Mouse (Mus musculus) liver, embryonic 12.5 days (tissue): ENCODE data around the gene Dnhd1. TPM values are rescaled to one million over a fixed set of nuclear protein-coding genes. Genes with fewer than 3 reads are reported as not detected.

Source experiments
- ATAC-seq: fragments of 200-750 bp; cut with Nextera tagmentation; 2 replicates; pipeline ENCODE4 v1.8.0; 2017; ENCODE audit warnings: moderate number of reproducible peaks, mild to moderate bottlenecking, moderate library complexity
- H3K27ac ChIP-seq: fragments of 300-500 bp; sonication (generic); 2 replicates; pipeline ENCODE4 v1.5.1; 2016; ENCODE audit warnings: mild to moderate bottlenecking
- H3K27me3 ChIP-seq: fragments of 300-500 bp; sonication (generic); replicated peaks from 2 replicates; pipeline ENCODE4 v1.6.1; 2016; ENCODE audit warnings: mild to moderate bottlenecking, moderate library complexity
- H3K36me3 ChIP-seq: fragments of 300-500 bp; sonication (generic); 2 replicates; pipeline ENCODE4 v1.6.1; 2016; ENCODE audit warnings: mild to moderate bottlenecking, moderate library complexity
- H3K4me1 ChIP-seq: fragments of 300-500 bp; sonication (generic); 2 replicates; pipeline ENCODE4 v1.6.1; 2016
- H3K4me2 ChIP-seq: fragments of 300-500 bp; sonication (generic); 2 replicates; pipeline ENCODE4 v1.6.1; 2016; ENCODE audit warnings: mild to moderate bottlenecking, moderate library complexity
- H3K4me3 ChIP-seq: fragments of 300-500 bp; sonication (generic); 2 replicates; pipeline ENCODE4 v1.5.1; 2016; ENCODE audit warnings: mild to moderate bottlenecking, moderate library complexity
- H3K9ac ChIP-seq: fragments of 300-500 bp; sonication (generic); 2 replicates; pipeline ENCODE4 v1.6.1; 2016; ENCODE audit warnings: mild to moderate bottlenecking, moderate library complexity
- H3K9me3 ChIP-seq: fragments of 300-500 bp; sonication (generic); replicated peaks from 2 replicates; pipeline ENCODE4 v1.6.1; 2016; ENCODE audit warnings: mild to moderate bottlenecking, moderate library complexity
- WGBS: fragments of 180-500 bp; shearing (Covaris S2); methylation state at CpG from one replicate; pipeline ENCODE4 v1.1.7; 2016; ENCODE audit not compliant: insufficient replicate concordance; 5-methylcytosine and 5-hydroxymethylcytosine counted together
- polyA plus RNA-seq: library from polyadenylated mRNA; unstranded; fragments of >200 nt; fragmentation: Nextera tagmentation; extraction: Ambion mirVana; gene quantifications from 2 replicates; pipeline ENCODE4 v1.2.1, GENCODE M21; 2016

Gene Dnhd1
- polyA plus RNA-seq, 1 experiment from 2014 or later = 0.24 TPM

- Histone ChIP-seq H3K36me3 (peaks cover 56% of the 10 kb centered on the region), H3K9me3 (no peaks in the 10 kb centered on the region), H3K27ac (peak overlapping the region; percentile 84), H3K9ac (peak overlapping the region; percentile 85), H3K4me3 (peak overlapping the region; percentile 88), H3K27me3 (no peaks in the 10 kb centered on the region), H3K4me2 (peak overlapping the region; percentile 96), H3K4me1 (peaks cover 37% of the 10 kb centered on the region)
- WGBS = 2% methylated on average over 18 of the region's 18 CpGs
- peak; percentile 8 for ATAC-seq
Observed at GRCm38 (mm10) chr7:105640894-105641255, 9.8 kb upstream of the Dnhd1 start.

- Histone ChIP-seq H3K27ac (peak overlapping the region; percentile 84; the same call in 1 of the 2 replicates), H3K9me3 (no peaks in the 10 kb centered on the region), H3K36me3 (peaks cover 47% of the 10 kb centered on the region), H3K4me2 (peak overlapping the region; percentile 96), H3K4me3 (peak overlapping the region; percentile 88), H3K4me1 (peaks cover 32% of the 10 kb centered on the region), H3K9ac (peak overlapping the region; percentile 85; the same call in 1 of the 2 replicates), H3K27me3 (no peaks in the 10 kb centered on the region)
- no peak for ATAC-seq
- 46% methylated on average over 3 of the region's 3 CpGs for WGBS
Observed at GRCm38 (mm10) chr7:105641936-105642335, 8.7 kb upstream of the Dnhd1 start.

DNA sequence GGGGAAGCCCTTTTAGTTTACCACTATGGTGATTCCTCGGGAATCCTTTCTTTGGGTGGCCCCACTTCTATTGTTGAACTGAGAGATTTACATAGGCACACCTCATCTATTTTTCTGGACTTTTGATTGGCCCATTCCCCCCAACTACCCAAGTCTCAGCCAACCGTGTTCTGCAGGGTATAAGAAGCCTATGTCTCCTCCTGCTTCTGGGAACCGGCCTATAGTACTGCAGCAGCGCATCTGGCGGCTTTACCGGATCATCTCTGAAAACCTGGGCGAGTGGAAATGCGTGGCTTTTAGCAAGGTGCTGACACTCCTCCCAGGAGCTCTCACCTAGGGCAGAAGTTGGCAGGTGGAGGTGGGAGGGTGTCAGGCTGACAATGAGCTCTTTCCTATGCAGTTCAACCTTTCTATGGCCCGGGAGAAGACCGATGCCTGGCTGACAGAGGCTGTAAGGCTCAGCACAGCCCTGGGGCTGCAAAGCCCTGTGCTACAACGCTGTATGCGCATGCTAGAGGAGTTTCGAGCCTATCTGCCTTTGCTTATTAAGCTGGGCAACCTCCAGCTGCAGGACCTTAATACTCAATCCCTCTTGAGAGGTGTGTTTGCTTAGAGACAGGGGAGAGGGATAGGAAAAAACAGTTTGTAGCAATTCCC is 35.0 kb downstream of the Dnhd1 start:
- Histone ChIP-seq H3K9me3 (no peaks in the 10 kb centered on the region), H3K27me3 (no peaks in the 10 kb centered on the region), H3K4me1 (no peaks in the 10 kb centered on the region), H3K4me3 (no peak overlapping the region), H3K27ac (no peak overlapping the region), H3K9ac (no peak overlapping the region), H3K4me2 (no peak overlapping the region), H3K36me3 (no peaks in the 10 kb centered on the region)
- ATAC-seq = no peak
- 28% methylated on average over 13 of the region's 13 CpGs for WGBS

GRCm38 (mm10) chr7:105690875-105691274 is 40.2 kb downstream of the Dnhd1 start:
- no peak for ATAC-seq
- no peaks in the 10 kb centered on the region for H3K9me3 ChIP-seq
- no peaks in the 10 kb centered on the region for H3K36me3 ChIP-seq
- 6% methylated on average over 1 of the region's 1 CpGs for WGBS
- H3K4me2 ChIP-seq = no peak overlapping the region
- no peak overlapping the region for H3K9ac ChIP-seq
- H3K4me1 ChIP-seq = no peaks in the 10 kb centered on the region
- H3K27ac ChIP-seq = no peak overlapping the region
- H3K27me3 ChIP-seq = no peaks in the 10 kb centered on the region
- no peak overlapping the region for H3K4me3 ChIP-seq

DNA sequence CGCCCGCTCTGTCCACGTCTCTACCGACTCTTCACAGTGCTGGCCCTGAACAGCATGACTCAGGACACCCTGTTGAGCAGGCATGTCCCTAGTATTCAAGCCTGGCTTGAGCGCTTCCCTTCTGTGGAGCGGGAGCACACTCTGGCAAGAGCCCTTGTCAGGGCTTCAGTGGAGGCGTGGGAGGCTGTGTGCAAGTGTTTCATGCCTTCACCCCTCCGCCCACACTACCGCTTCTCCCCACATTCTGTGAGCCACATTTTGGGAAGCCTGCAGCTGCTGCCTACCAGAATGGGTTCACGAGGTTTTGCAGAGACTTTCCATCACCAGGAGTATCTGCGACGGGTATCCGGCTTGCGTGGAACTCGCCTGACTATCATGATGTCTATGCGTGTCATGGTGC is 52.6 kb downstream of the Dnhd1 start:
- H3K36me3 ChIP-seq = no peaks in the 10 kb centered on the region
- 74% methylated on average over 16 of the region's 16 CpGs for WGBS
- ATAC-seq = no peak
- H3K4me1 ChIP-seq = no peaks in the 10 kb centered on the region
- no peak overlapping the region for H3K4me3 ChIP-seq
- no peaks in the 10 kb centered on the region for H3K9me3 ChIP-seq
- H3K27me3 ChIP-seq = no peaks in the 10 kb centered on the region
- H3K4me2 ChIP-seq = no peak overlapping the region
- no peak overlapping the region for H3K9ac ChIP-seq
- no peak overlapping the region for H3K27ac ChIP-seq

DNA sequence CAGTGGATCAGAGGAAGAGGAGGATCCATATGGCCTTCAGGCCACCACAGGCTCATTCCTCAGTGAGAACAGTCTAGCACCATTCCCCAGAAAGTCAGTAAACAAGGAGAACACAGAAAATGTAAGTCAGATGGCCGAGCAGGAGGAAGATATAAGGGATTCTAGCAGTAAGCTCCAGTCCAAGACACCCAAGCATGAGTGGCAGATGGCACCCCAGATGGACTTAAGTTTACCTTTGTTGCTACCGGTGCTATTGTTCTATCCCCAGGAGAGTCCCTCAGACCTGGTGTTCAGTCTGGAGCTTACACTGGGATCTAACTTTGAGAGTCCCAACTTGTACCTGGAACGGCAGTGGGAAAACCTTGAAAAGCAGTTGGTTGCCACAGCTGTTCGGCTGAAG is 53.2 kb downstream of the Dnhd1 start:
- Histone ChIP-seq H3K9ac (no peak overlapping the region), H3K4me3 (no peak overlapping the region), H3K4me1 (no peaks in the 10 kb centered on the region), H3K27ac (no peak overlapping the region), H3K9me3 (no peaks in the 10 kb centered on the region), H3K4me2 (no peak overlapping the region), H3K27me3 (no peaks in the 10 kb centered on the region), H3K36me3 (no peaks in the 10 kb centered on the region)
- ATAC-seq = no peak
- 71% methylated on average over 4 of the region's 4 CpGs for WGBS

GRCm38 (mm10) chr7:105708733-105709132 is 58.1 kb downstream of the Dnhd1 start:
- Histone ChIP-seq H3K4me2 (no peak overlapping the region), H3K4me1 (no peaks in the 10 kb centered on the region), H3K27ac (no peak overlapping the region), H3K4me3 (no peak overlapping the region), H3K9ac (no peak overlapping the region), H3K27me3 (no peaks in the 10 kb centered on the region), H3K36me3 (no peaks in the 10 kb centered on the region), H3K9me3 (no peaks in the 10 kb centered on the region)
- 74% methylated on average over 5 of the region's 5 CpGs for WGBS
- ATAC-seq = peak; percentile 76

- Histone ChIP-seq H3K9ac (no peak overlapping the region), H3K27ac (no peak overlapping the region), H3K4me3 (no peak overlapping the region), H3K9me3 (no peaks in the 10 kb centered on the region), H3K36me3 (no peaks in the 10 kb centered on the region), H3K4me2 (no peak overlapping the region), H3K27me3 (no peaks in the 10 kb centered on the region), H3K4me1 (no peaks in the 10 kb centered on the region)
- 50% methylated on average over 3 of the region's 3 CpGs for WGBS
- ATAC-seq = no peak
Observed at GRCm38 (mm10) chr7:105715366-105715765, 64.7 kb downstream of the Dnhd1 start.

DNA sequence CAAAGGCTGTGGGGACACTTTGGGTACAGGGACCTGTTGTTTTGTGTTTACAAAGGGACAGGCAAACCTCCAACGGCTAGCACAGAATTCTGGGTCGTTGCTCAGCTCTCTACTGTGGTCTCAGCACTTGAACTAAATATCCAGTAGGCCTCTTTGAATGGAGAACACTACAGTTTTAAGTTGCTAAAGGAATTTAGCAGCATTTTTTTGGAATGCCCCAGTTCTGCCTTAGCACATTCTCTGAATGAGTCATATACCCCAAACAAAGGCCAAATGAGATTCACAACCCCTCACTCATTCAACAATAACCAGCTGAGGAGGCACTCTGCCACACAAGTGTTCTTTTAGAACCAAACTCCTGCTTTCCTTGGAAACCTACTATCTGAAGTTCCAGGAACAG is 71.3 kb downstream of the Dnhd1 start:
- WGBS = 62% methylated on average over 2 of the region's 2 CpGs

GRCm38 (mm10) chr7:105726144-105726979 is 75.7 kb downstream of the Dnhd1 start:
- peak; percentile 71 for ATAC-seq
- no peak overlapping the region for H3K9ac ChIP-seq
- H3K9me3 ChIP-seq = no peaks in the 10 kb centered on the region
- H3K4me3 ChIP-seq = no peak overlapping the region
- H3K27ac ChIP-seq = no peak overlapping the region
- no peak overlapping the region for H3K4me2 ChIP-seq
- WGBS = 72% methylated on average over 4 of the region's 4 CpGs
- no peaks in the 10 kb centered on the region for H3K4me1 ChIP-seq
- peaks cover 33% of the 10 kb centered on the region for H3K36me3 ChIP-seq
- no peaks in the 10 kb centered on the region for H3K27me3 ChIP-seq

More for the DNA sequence above, 71.3 kb downstream of the Dnhd1 start:
- no peaks in the 10 kb centered on the region for H3K36me3 ChIP-seq
- ATAC-seq = no peak
- no peak overlapping the region for H3K27ac ChIP-seq
- no peak overlapping the region for H3K4me2 ChIP-seq
- no peaks in the 10 kb centered on the region for H3K27me3 ChIP-seq
- H3K4me1 ChIP-seq = no peaks in the 10 kb centered on the region
- no peak overlapping the region for H3K9ac ChIP-seq
- no peak overlapping the region for H3K4me3 ChIP-seq
- H3K9me3 ChIP-seq = no peaks in the 10 kb centered on the region

DNA sequence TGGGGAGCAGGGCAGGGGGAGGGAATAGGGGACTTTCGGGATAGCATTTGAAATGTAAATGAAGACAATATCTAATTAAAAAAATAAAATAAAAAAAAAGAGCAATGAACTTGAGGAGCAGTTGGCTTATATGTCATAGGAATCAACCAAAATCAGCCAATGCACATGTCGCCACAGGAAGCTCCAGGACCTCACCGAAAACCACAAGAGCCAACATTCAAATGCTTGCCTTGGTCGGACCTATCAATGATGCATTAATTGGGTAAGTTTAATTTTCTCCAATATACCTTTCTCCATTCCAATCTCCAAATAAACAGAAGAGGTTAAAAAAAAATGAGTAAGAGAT is 76.3 kb downstream of the Dnhd1 start:
- Histone ChIP-seq H3K27ac (no peak overlapping the region), H3K27me3 (no peaks in the 10 kb centered on the region), H3K4me1 (no peaks in the 10 kb centered on the region), H3K4me2 (no peak overlapping the region), H3K9me3 (no peaks in the 10 kb centered on the region), H3K4me3 (no peak overlapping the region), H3K36me3 (peaks cover 39% of the 10 kb centered on the region), H3K9ac (no peak overlapping the region)
- 60% methylated on average over 4 of the region's 4 CpGs for WGBS
- no peak for ATAC-seq

DNA sequence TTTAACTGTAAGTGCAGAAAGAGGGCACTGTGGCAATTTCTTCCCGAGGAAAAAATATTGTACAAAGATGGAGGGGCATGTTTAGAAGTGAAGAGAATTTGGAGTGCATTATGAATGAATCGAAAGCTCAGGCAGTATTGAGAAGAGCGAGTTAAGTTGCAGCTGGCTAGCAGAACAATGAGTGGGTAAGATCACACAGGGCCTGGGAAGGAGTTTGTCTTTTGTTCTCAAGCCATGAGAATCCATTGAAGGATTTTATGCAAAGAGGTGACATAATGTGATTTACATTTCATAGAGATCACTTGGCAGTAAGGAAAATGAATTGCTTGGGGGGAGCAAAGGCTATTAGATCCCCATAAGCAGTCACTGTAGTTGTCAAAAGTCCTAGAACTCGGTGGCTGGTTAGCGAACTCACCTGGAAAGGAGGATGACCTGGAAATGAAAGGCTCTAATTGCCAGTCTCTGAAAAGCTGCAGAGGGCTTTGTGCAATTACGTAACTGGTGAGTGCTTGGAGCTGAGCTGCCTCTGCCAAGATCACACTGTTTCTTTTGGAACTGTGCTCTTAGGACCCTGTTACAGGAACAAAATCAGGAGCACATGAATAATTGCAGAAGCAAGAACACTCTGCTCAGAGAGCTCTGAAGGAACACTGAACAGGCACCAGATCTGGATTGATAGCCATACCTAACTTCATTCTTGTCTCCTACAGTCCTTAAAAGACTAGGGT is 78.2 kb downstream of the Dnhd1 start:
- no peak overlapping the region for H3K4me3 ChIP-seq
- H3K9ac ChIP-seq = no peak overlapping the region
- 78% methylated on average over 6 of the region's 6 CpGs for WGBS
- no peaks in the 10 kb centered on the region for H3K27me3 ChIP-seq
- no peak overlapping the region for H3K27ac ChIP-seq
- peaks cover 7% of the 10 kb centered on the region; the same call in 1 of the 2 replicates for H3K4me1 ChIP-seq
- H3K4me2 ChIP-seq = no peak overlapping the region
- H3K36me3 ChIP-seq = peaks cover 58% of the 10 kb centered on the region
- H3K9me3 ChIP-seq = no peaks in the 10 kb centered on the region
- ATAC-seq = no peak
